Mouse (Mus musculus): ENCODE results near the gene Rabep2. TPM values are rescaled to one million over a fixed set of nuclear protein-coding genes. Genes with fewer than 3 reads are reported as not detected.
"Not testable (repeated sequence)": the region's sequence is repeated elsewhere in the genome, so short reads cannot be mapped to it uniquely, and the experiment has no call there.

Rabep2 gene
- 10 to 100 TPM; 10.9 to 12.5 TPM for total RNA-seq (2021)

- DNase-seq = peak; percentile 96 to 98
- intact Hi-C loops (cut with DNase I) = no loop called here
Observed at GRCm38 (mm10) chr7:126428631-126429502, at the start of gene Rabep2. TSS of gene Rabep2 (plus strand) at chr7:126428759.

DNA sequence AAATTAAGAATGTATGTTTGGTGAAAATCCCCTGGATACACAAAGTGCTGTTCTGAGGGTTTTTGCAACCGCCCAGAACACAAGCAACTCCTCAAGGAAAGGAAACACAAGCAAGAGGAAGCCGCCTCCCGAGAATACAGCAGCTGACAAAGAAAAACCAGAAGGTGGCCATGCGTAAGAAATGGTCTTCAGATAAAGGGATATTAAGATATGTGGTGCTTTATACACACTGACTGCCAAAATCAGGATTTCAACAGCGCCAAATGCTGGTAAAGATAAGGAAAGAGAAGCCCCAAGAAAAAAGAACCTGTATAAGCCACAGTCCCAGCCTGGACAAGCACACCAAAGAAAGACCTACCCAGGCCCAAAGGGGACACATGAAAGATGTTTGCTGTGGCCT lies 45.0 kb upstream of the Rabep2 start:
- intact Hi-C loops (cut with DNase I) = no loop called here
- no peak for DNase-seq

DNA sequence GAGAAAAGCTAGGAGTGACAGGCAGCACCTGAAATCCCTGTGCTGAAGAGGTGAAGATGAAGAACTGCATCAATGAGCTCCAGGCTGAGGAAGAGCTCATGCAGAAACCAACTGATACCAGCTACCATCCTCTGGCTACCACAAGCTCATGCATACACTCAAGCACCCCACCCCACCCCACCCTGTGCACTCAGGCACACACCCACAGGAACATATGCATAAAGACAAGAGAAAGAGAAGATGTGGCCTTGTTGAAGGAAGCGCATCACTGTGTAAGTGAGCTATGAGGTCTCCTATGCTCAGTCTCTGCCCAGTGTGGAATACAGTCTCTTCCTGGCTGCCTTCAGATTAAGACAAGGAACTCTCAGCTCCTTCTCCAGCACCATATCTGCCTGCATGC lies 40.4 kb upstream of the Rabep2 start:
- intact Hi-C loops (cut with DNase I) = no loop called here
- DNase-seq = no peak

DNA sequence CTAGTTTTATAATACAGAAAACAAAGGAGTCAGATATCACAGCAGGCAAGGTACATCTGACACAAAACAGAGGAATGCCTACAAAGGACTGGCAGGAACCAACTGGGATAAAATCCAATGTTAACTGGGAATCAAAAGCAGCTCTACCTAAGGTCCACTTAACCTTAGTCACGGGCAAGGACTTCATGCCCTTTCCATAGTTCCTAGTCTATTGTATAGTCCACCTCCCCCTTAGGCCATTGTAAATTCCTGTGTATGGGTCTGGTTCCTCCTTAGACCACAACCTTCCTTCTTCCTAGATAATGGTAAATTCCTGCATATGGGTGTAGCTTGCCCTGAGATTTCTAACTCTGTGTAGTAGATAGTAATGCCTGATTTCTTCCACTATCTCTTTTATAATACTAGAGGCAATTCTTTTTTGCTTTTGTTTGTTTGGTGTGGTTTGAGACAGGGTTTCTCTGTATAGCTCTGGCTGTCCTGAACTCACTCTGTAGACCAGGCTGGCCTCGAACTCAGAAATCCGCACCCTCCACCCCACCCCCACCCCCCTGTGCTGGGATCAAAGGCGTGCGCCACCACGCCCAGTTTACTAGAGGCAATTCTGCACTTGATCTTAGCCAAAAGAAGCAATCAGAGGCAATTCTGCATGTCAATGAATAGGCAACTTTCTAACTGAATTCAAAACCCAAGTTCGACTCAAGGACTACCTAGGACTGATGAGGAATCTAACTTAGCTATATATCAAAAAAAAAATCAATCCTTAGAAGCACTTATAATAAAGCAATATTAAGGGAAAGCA lies 36.3 kb upstream of the Rabep2 start:
- intact Hi-C loops (cut with DNase I); DNase-seq: not testable (repeated sequence)

DNA sequence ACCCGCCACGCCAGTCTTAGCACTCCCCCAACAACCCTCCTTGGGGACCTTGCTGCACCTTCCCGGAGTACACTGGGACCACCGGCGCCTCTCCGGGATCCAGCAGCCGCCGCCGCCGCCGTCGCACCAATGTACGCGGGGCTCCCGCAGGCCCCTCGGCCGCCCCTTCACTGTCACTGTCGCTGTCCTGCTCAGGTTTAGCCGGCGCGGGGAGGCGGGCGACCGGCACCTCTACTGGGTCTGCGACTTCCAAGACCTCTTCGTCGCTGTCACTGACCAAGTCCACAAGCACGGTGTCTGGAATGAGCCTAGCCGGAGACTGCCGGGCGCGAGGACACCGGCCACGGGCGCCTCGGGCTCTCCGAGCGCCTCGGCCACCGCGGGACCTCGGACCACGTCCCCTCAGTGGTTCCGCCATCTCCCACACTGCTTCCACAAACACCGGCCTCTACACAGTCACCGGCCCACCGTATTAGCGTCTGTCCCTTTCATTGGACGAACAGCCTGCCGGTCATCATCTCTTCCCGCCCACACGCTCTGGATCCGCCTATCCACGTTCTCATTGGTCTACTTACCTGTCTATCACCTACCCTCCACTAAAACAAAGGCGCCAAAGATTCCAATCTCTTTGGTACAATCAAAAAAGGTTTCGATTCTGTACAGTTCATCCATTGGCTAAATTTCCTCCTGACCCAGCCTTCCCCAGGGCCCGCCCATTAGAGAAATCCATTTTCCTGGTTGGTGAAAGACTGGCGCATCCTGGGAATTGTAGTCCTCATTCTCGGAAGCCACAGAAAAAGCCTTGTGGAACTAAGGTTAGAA lies 32.0 kb upstream of the Rabep2 start, which contains the start of gene Nfatc2ip:
Gene Nfatc2ip (minus strand): TSS at position 440 of the 822 bp plus-strand sequence.
- intact Hi-C loops (cut with DNase I) = no loop called here
- peak; percentile 97 to 98 for DNase-seq

DNA sequence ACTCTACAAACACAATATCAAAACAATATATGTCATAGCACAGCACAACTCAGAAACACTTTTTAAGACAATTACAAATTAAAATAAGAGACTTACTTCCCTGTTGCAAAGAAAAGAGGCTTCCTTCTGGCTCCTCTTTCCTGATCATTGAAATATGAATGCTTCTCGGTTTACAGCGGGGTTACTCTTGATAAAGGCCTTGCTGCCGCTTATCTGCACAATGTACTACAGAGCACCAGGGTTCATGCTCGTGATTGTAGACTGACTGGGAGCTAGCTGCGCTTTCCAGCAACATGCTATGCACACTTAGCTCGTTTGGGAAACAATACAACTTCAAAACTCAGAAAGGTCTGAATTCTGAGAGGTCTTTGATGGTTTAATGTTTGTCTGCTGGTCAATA lies 31.3 kb upstream of the Rabep2 start:
- intact Hi-C loops (cut with DNase I) = no loop called here

DNA sequence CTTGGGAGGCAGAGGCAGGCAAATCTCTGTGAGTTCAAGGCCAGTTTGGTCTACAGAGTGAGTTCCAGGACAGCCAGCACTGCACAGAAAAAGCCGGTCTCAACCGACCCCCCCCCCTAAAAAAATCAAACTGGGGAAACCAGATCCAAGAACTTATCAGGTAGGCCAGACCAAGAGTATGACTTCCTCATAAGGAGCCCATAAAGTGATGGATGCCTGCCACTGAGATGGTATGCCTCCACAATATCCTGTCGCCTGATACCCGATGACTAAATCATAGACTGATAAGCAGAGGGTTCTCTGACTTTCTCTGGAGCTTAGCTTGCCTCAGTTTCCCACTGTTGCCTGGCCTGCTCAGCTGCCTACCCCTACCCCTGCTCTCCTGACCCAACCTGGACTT lies 30.7 kb upstream of the Rabep2 start:
- intact Hi-C loops (cut with DNase I) = loop anchor here (2.0 kb wide), 1 partner anchor 77 kb away; the partner anchor contains the start of gene Sh2b1
- no peak for DNase-seq

More for the DNA sequence above, 31.3 kb upstream of the Rabep2 start:
- no peak for DNase-seq

- intact Hi-C loops (cut with DNase I) = loop anchor here (1.0 to 2.0 kb wide), 2 partner anchors 75 to 129 kb away; partner anchors contain the start of gene Sh2b1
- peak; percentile 84 to 90 for DNase-seq
Observed at GRCm38 (mm10) chr7:126399548-126399947, 29.0 kb upstream of the Rabep2 start.

GRCm38 (mm10) chr7:126402518-126402917 lies 26.0 kb upstream of the Rabep2 start:
- DNase-seq; intact Hi-C loops (cut with DNase I): not testable (repeated sequence)

DNA sequence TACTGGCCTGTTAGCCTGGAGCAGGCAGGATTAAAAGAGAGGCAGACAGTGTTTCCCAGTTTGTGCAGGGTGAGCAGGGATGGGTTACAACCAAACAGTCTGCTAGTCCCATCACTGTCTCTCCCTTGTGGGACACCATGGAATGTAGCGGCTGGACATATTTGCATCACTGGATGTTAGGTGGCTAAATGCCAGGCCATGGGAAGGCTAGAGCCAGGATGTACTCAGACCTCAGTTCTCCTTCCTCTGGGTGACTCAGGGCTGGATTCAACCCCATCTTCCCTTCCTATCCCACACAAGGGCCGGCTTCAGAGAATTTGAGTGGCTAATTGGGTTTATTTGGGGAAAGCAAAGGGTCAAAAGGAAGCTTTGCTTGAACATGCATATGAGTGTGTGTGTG lies 19.9 kb upstream of the Rabep2 start:
- no peak for DNase-seq
- intact Hi-C loops (cut with DNase I) = no loop called here

- intact Hi-C loops (cut with DNase I) = no loop called here
- no peak for DNase-seq
Observed at GRCm38 (mm10) chr7:126411061-126411460, 17.5 kb upstream of the Rabep2 start.

- DNase-seq = no peak
- intact Hi-C loops (cut with DNase I) = no loop called here
Observed at GRCm38 (mm10) chr7:126414725-126415124, 13.8 kb upstream of the Rabep2 start, which contains the start of gene Cd19. TSS of gene Cd19 (minus strand) at chr7:126414889.

DNA sequence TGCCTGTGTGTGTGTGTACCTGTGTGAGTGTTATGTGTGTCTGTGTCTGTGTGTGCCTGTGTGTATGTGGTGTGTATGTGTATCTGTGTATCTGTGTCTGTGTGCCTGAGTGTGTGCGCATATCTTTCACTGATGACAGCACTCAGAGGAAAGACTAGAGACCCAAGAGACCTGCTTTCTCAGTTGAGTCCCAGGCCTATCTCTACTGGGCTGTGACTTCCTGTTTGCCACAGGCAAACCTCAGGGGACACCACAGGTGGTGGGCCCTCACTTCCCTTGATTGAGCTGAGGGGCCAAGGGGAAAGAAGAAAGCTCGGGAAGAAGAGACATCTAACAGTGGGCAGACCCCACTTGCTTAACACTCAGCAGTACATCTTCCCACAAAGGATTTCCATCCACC lies 11.9 kb upstream of the Rabep2 start:
- intact Hi-C loops (cut with DNase I) = no loop called here
- DNase-seq = no peak

DNA sequence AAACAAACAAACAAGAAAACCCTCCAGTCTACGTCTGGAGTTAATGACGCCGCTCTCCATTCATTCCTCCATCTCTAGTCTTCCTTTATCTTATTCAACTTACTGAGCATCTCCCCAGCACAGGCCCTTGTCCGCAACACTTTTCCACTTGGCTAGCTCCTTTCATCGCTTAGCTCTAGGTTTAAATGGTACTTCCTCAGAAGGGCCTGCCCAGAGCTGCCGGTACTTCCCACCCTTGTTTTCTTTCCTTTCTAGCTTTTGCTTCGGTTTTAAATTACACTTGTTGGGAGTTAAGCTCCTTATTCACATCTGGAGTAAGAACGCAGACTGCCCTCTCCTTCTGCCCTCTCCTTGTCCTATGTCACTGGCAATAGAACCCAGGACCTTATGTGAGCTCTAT lies 11.5 kb upstream of the Rabep2 start:
- intact Hi-C loops (cut with DNase I) = no loop called here
- no peak for DNase-seq

DNA sequence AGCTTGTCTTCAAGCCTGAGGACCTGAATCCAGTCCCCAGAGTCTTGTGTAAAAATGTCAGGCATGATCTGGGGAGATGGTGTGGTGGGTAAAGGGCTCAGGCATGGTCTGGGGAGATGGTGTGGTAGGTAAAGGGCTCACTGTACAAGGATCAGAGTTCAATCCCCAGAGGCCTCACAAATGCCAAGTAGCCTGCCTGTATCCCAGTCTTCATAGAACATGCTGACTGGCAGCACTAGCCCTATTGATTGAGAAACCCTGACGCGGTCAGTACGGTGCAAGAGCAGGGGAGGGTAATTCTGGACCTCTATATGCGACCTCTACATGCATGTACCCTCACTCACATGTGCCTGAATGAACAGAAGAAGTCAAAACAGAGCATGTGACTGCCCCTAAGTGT lies 11.0 kb upstream of the Rabep2 start:
- no peak for DNase-seq
- intact Hi-C loops (cut with DNase I) = no loop called here

- intact Hi-C loops (cut with DNase I) = no loop called here
- DNase-seq = no peak
Observed at GRCm38 (mm10) chr7:126418496-126418895, 10.1 kb upstream of the Rabep2 start.

GRCm38 (mm10) chr7:126421756-126422155 lies 6.8 kb upstream of the Rabep2 start:
- DNase-seq = no peak

DNA sequence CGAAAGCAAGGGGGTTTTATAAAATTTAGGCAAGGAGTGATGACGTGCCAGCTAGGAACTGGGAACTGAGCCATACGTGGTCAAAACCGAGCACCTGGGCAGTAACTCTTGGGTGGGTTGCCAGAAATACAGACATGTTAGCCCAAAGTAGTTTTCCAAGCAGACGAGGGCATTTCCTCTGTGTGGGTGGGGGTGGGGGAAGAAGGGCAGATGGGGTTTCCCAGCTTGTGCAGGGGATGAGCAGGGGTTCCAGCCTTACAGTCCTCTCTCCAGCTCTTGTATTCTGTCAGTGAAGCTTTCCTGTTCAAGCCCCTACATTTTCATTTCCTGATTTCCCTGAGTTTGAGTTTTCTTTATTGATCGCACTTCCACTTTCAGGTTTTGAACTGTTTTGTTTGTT lies 4.4 kb upstream of the Rabep2 start:
- DNase-seq = no peak
- intact Hi-C loops (cut with DNase I) = no loop called here

More at GRCm38 (mm10) chr7:126421756-126422155, 6.8 kb upstream of the Rabep2 start:
- intact Hi-C loops (cut with DNase I) = no loop called here

- no peak for DNase-seq
- intact Hi-C loops (cut with DNase I) = no loop called here
Observed at GRCm38 (mm10) chr7:126427323-126427860, 1.2 kb upstream of the Rabep2 start.

- no peak for DNase-seq
- intact Hi-C loops (cut with DNase I) = no loop called here
Observed at GRCm38 (mm10) chr7:126428154-126428553, 405 bp upstream of the Rabep2 start.
